Mouse (Mus musculus) lung, postnatal 25 days (tissue): ENCODE data around the gene Ccdc137.

Source experiments
- DNase-seq: peaks from one replicate; pipeline ENCODE4 v3.0.0; 2022; ENCODE audit warnings: low spot score

Ccdc137 gene

GRCm38 (mm10) chr11:120498891-120499290 lies 41.0 kb downstream of the Ccdc137 start:
- no peak for DNase-seq

GRCm38 (mm10) chr11:120499894-120500293 lies 42.0 kb downstream of the Ccdc137 start:
- DNase-seq = no peak

DNA sequence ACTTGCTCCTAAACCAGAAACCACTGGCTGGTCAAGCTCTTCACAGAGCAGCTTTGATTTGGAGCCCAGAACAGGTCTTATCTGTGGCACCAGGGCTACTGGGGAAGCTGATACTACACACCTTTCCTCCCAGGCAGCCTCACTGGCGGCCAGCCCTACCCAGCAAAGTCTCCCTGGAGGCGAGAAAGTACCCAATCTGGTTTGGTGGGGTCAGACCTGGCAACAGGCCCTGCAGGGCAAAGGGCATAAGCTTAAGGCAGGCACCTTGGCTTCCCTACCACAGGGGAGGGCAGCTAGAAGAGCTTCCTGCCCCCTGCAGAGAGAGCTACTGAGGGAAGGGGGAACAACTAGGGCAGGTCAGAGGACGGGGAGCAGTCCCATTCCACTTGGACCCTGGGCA lies 42.4 kb downstream of the Ccdc137 start:
- peak; percentile 80 for DNase-seq

GRCm38 (mm10) chr11:120501018-120501417 lies 43.1 kb downstream of the Ccdc137 start:
- no peak for DNase-seq

GRCm38 (mm10) chr11:120501701-120502100 lies 43.8 kb downstream of the Ccdc137 start:
- no peak for DNase-seq

DNA sequence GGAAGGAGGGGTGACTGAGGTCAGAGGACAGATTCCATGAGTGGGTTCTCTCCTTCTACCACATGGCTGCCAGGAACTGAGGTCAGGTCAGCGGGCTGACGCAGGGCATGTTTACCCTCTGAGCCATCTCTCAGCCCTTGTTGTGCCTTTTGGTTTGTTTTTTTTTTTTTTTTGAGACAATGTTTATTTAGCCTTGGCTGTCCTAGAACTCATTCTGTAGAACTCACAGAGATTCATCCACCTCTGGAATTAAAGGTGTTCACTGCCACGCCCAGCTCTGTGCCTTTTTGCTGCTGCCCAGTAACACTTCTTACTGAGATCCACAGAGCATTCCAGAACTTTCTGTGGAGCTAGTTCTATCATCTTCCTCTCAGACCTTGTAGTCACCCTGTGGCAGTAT lies 47.7 kb downstream of the Ccdc137 start:
- no peak for DNase-seq

- no peak for DNase-seq
These were observed 49.0 kb downstream of the Ccdc137 start for GRCm38 (mm10) chr11:120506899-120507298.

GRCm38 (mm10) chr11:120507611-120508289 lies 49.8 kb downstream of the Ccdc137 start:
- DNase-seq = peak; percentile 86

DNA sequence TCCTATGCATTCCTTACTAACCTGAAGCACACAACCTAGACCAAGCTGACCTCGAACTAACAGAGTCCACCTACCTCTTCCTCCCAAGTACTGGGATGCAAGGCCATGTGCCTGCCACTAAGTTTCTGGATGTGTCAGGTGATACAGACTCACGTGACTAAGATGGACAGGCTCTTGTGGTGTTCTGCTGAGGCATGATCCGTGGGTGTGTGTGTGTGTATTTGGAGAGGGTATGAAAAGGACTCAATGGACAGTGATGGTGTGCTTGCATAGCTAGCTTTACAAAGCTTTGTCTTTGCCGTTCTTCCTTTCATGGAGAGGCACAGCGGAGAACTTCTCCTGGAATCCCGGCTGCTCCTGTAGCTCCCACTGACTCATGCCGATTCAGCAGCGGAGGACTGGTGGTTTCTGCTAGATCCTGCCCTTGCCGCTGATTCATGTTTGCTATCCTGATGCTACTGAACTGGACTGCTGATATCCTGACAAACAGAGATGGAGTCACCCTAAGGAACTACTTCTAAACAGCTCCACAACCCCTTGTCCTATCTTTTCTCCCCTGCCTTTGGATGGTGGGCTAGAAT lies 50.5 kb downstream of the Ccdc137 start:
- DNase-seq = no peak

- no peak for DNase-seq
These were observed 52.0 kb downstream of the Ccdc137 start for GRCm38 (mm10) chr11:120509940-120510339.

DNA sequence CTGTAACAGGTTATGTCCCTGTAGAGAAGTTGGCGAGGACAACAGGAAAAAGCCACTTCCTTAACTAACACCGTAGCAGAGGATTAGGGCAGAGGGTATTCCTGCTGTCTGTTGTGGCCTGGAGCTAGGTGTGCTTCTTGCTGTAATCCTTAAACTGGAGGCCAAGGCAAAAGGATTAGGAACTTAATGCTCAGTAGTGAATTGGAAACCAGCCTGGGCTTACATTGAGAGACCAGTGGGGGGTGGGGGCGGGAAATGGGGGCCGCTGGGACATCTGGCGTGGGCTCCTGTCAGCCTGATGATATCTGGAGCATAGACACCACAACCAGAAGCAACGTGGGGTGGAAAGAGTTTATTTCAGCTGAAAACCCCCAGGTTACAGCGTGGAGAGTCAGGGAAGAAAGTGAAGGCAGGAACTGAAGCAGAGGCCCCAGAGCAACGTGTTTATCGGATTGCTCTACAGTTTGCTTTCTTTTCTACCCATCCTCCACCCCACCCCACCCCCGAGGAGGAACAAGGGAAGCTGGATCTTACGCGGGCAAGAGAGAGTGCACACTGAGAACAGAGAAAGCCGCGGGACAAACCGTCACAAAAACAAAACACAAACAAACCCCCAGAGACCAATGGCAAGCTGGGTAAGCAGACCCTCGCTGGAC lies 52.6 kb downstream of the Ccdc137 start:
- no peak for DNase-seq

- DNase-seq = no peak
These were observed 55.0 kb downstream of the Ccdc137 start for GRCm38 (mm10) chr11:120512790-120513453.
